ENCODE assay signal across 22 mouse cellular contexts in genomic region chr3:56981305-56981660, GRCm38 (mm10).
DNase-seq lines count a peak whose midpoint lies in the region; ATAC-seq lines count a peak whose summit lies in the region.
"Had no signal": no experiment of that assay in that cellular context is flagged by ENCODE, and none has a peak within 500 bp of the region (broad histone marks: within the 10 kb centered on the region; RNA-seq: fewer than 3 reads in every experiment).

No protein-coding gene starts in this region.

- WGBS in neural tube, embryonic 13.5 days: 65% methylated on average over 2 of the region's 2 CpGs
- WGBS in neural tube, embryonic 15.5 days: 68% methylated on average over 2 of the region's 2 CpGs
- WGBS in hindbrain, embryonic 15.5 days: 56% methylated on average over 2 of the region's 2 CpGs
- 50% methylated on average over 2 of the region's 2 CpGs for WGBS in midbrain, embryonic 13.5 days

- H3K9ac ChIP-seq in neural tube, embryonic 13.5 days: no peak overlapping the region
- no peak overlapping the region for H3K9ac ChIP-seq in neural tube, embryonic 15.5 days (replicated peaks)
- no peak overlapping the region for H3K9ac ChIP-seq in hindbrain, embryonic 15.5 days
- no peak overlapping the region for H3K9ac ChIP-seq in midbrain, embryonic 13.5 days (replicated peaks)
- H3K9ac ChIP-seq: heart, embryonic 15.5 days; liver, embryonic 13.5 days; lung, embryonic 14.5 days had no signal

- H3K27ac ChIP-seq in neural tube, embryonic 13.5 days (replicated peaks): 0 out of 2 replicates have a peak overlapping the region, but pooled peaks have one; percentile 33
- no peak overlapping the region for H3K27ac ChIP-seq in neural tube, embryonic 15.5 days (replicated peaks)
- H3K27ac ChIP-seq in hindbrain, embryonic 15.5 days (replicated peaks): no peak overlapping the region
- H3K27ac ChIP-seq in midbrain, embryonic 13.5 days: peak overlapping the region; percentile 77
- H3K27ac ChIP-seq: heart, embryonic 15.5 days; kidney, postnatal 0 days; left cerebral cortex, adult 2 months; liver, embryonic 13.5 days; stomach, postnatal 0 days had no signal

- ATAC-seq in neural tube, embryonic 13.5 days (ENCODE audit: low read depth): peak; percentile 56; the same call in 1 of the 2 replicates
- no peak for ATAC-seq in neural tube, embryonic 15.5 days (ENCODE audit: low FRiP score)
- peak; percentile 54; the same call in 1 of the 2 replicates for ATAC-seq in hindbrain, embryonic 15.5 days (ENCODE audit: low FRiP score, low read depth)
- peak; percentile 84 for ATAC-seq in midbrain, embryonic 13.5 days
- ATAC-seq in CD4-positive, CD25-positive, alpha-beta regulatory T cell, adult 4 months: no peak
- ATAC-seq: activated CD4-positive, CD25-positive, alpha-beta regulatory T cell, adult 4 months had no signal

- H3K36me3 ChIP-seq in neural tube, embryonic 13.5 days: no peaks in the 10 kb centered on the region
- H3K36me3 ChIP-seq in neural tube, embryonic 15.5 days: no peaks in the 10 kb centered on the region
- no peaks in the 10 kb centered on the region for H3K36me3 ChIP-seq in hindbrain, embryonic 15.5 days
- no peaks in the 10 kb centered on the region for H3K36me3 ChIP-seq in midbrain, embryonic 13.5 days
- H3K36me3 ChIP-seq: heart, embryonic 15.5 days; liver, embryonic 13.5 days had no signal

- no peak overlapping the region for H3K4me2 ChIP-seq in neural tube, embryonic 13.5 days
- H3K4me2 ChIP-seq in neural tube, embryonic 15.5 days: no peak overlapping the region
- H3K4me2 ChIP-seq in hindbrain, embryonic 15.5 days: no peak overlapping the region
- H3K4me2 ChIP-seq in midbrain, embryonic 13.5 days (replicated peaks): no peak overlapping the region
- H3K4me2 ChIP-seq: heart, embryonic 15.5 days; liver, embryonic 13.5 days; lung, embryonic 14.5 days had no signal

- H3K4me1 ChIP-seq in neural tube, embryonic 13.5 days (replicated peaks): no peaks in the 10 kb centered on the region; the same call in 1 of the 2 replicates
- peaks cover 4% of the 10 kb centered on the region; the same call in 1 of the 2 replicates for H3K4me1 ChIP-seq in neural tube, embryonic 15.5 days
- H3K4me1 ChIP-seq in hindbrain, embryonic 15.5 days (replicated peaks): peaks cover 4% of the 10 kb centered on the region; the same call in 1 of the 2 replicates
- H3K4me1 ChIP-seq in midbrain, embryonic 13.5 days (replicated peaks): peaks cover 20% of the 10 kb centered on the region
- H3K4me1 ChIP-seq: heart, embryonic 15.5 days; liver, embryonic 13.5 days; megakaryocyte, embryonic 14.5 days had no signal

- H3K9me3 ChIP-seq in neural tube, embryonic 13.5 days: no peaks in the 10 kb centered on the region
- no peaks in the 10 kb centered on the region for H3K9me3 ChIP-seq in neural tube, embryonic 15.5 days (replicated peaks)
- H3K9me3 ChIP-seq in hindbrain, embryonic 15.5 days: no peaks in the 10 kb centered on the region
- H3K9me3 ChIP-seq in midbrain, embryonic 13.5 days: no peaks in the 10 kb centered on the region
- H3K9me3 ChIP-seq: heart, embryonic 15.5 days; liver, embryonic 13.5 days had no signal

- DNase-seq in lung, postnatal 4 days: no peak
- DNase-seq in frontal cortex, postnatal 10 days (ENCODE audit: low spot score in 2 of 2): no peak
- DNase-seq: adrenal gland, adult 8-10 months; cerebellum, adult 18-20 months; gastrocnemius, postnatal 14 days; heart, postnatal 36 days; kidney, adult 2 months; liver, embryonic 13.5 days; lung, embryonic 14.5 days; right cerebral cortex, postnatal 14 days; thymus, adult 2 months had no signal

- H3K27me3 ChIP-seq in neural tube, embryonic 13.5 days: no peaks in the 10 kb centered on the region
- H3K27me3 ChIP-seq in neural tube, embryonic 15.5 days (replicated peaks): no peaks in the 10 kb centered on the region
- H3K27me3 ChIP-seq in hindbrain, embryonic 15.5 days: no peaks in the 10 kb centered on the region
- no peaks in the 10 kb centered on the region for H3K27me3 ChIP-seq in midbrain, embryonic 13.5 days
- H3K27me3 ChIP-seq: heart, embryonic 15.5 days; liver, embryonic 13.5 days; megakaryocyte, embryonic 14.5 days had no signal

- H3K4me3 ChIP-seq in neural tube, embryonic 13.5 days: no peak overlapping the region
- H3K4me3 ChIP-seq in neural tube, embryonic 15.5 days (replicated peaks): no peak overlapping the region
- H3K4me3 ChIP-seq in hindbrain, embryonic 15.5 days: no peak overlapping the region
- no peak overlapping the region for H3K4me3 ChIP-seq in midbrain, embryonic 13.5 days (replicated peaks)
- H3K4me3 ChIP-seq: heart, embryonic 15.5 days; left cerebral cortex, adult 2 months; liver, embryonic 13.5 days; megakaryocyte, embryonic 14.5 days had no signal

Comparison
In these comparisons a context has a peak if more than half of its experiments do, and no peak if none do; other contexts are left out.
1. ATAC-seq: peak in neural tube, embryonic 13.5 days (single experiment), hindbrain, embryonic 15.5 days (single experiment) and midbrain, embryonic 13.5 days (single experiment); none in neural tube, embryonic 15.5 days (single experiment) and CD4-positive, CD25-positive, alpha-beta regulatory T cell, adult 4 months (single experiment).
2. H3K27ac ChIP-seq: peak in neural tube, embryonic 13.5 days (single experiment) and midbrain, embryonic 13.5 days (single experiment); none in neural tube, embryonic 15.5 days (single experiment) and hindbrain, embryonic 15.5 days (single experiment).